Mouse (Mus musculus) c-Kit-positive CD71-negative TER-119-negative erythroid progenitor cells, embryonic 14.5 days (primary cell): ENCODE results near the gene Cep97.

ENCODE experiments used
- DNase-seq: peaks from one replicate; pipeline ENCODE4 v3.0.0-alpha.2; 2013; ENCODE audit warnings: low read depth

The Cep97 gene

DNA sequence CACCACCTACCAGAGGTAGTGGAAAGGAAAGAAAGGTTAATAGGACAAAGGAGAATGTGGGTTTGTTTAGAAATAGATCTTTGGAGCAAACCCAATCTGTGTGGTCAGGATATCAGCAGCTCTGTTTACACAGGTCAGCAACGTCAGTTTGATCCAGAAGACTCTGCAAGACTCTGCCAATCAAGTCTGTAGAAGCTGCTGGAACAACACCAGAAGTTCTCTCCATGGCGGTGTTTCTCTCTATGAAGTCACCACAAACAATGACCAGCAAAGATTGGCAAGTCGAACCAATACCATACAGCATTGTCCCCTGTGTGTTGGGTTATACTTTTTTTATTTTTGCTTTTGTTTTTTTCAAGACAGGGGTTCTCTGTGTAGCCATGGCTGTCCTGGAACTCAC, 12.6 kb upstream of the Cep97 start:
- DNase-seq, result no peak

DNA sequence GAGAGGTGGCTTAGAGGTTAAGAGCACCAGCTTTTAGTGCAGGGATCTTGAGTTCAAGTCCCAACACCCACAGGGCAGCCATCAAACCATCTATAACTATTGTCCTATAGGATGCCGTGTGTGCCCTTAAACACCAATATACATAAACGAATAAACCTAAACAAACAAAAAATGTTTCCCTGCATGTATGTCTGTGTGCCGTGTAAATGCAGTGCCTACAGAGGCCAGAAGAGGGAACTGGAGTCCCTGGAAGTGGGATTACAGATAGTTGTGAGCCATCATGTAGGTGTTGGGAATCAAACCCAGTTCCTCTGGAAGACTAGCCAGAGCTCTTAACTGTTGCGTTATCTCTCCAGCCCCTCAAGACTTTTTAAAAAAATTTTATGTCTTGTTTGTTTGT, 6.1 kb upstream of the Cep97 start:
- no peak for DNase-seq

DNA sequence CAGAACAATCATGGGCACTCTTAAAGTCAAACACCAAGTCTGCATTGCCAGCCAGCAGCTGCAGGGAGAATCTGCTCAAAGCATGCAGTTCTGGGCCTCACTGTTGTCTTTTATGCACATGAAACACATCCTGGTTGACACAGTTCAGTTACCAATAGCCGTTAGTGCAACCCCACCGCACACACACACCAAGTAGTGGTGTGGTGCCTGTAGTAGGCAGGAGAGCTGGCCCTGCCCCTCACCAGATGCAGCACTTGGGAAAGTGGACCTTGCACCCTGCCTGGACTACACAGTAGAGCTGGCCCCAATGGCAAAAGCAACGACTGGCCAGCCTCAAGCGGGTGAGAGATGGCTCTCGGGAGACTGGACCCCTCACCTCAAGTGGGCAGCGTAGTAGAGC, 5.0 kb upstream of the Cep97 start:
- DNase-seq, result no peak

DNA sequence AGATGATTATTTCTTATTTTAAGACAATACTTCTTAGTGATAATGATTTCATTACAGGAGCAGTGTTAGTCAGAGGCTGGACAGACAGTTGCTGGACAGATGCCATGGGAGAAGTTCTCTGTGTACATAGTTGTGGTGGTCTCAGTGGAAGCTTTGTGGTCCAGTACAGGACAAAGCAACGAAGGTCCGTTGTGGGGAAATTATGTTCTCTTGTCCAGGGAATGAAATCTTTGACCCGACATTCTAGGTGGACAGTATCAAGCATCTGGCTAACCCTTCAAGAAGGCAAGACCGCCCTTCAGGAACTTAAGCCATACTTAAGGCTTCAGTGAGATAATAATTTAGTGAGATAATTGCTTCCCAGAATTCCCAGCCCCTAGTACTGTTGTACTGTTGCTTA, 4.1 kb upstream of the Cep97 start:
- DNase-seq, result no peak

DNA sequence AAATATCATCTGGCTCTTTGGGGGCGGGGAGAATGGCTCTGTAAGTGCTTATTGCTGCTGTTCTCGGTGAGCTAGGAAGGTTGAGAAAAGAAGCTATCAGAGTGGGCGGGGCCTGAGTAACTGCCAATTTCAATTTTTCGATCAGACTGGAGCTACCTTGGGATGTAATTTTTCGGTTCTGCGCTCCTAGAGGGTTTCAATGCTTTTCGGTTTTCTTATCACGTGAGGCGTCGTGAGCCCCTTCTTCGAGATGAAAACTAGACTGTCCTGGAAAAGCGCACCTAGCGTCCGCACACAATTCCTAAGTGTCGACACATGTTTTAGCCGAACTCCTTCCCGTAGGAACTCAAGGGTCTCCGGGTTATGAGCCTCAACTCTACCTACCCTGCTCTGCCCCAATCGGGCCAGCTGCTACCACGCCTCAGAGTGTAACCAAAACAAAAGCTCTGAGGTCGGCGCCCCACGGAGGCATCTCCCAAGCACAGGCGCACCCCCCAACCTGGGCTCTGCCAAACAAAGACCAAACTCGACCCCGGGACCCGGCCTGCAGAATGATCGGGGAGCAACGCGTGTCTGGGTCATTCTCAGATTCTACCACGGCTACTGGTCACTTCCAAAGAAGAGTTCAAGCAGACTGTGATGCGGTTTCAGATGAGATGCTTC, 843 bp downstream of the Cep97 start:
- no peak for DNase-seq

DNA sequence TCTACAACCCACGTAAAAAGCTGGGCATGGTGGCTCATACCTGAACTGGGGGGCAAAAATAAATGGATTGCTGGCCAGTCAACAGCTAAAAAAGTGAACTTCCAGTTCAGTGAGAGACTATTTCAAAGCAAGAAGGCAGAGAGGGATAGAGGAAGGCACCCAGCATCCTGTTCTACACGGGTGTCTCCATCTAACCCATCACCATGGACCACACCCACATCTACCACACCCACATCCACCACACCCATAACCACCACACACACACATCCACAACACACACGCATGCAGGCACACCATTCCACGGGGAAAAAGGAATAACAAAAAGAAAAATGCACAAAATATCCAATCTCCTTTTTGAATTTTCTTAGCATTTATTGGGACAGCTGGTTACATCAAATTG, 10.6 kb downstream of the Cep97 start:
- no peak for DNase-seq

DNA sequence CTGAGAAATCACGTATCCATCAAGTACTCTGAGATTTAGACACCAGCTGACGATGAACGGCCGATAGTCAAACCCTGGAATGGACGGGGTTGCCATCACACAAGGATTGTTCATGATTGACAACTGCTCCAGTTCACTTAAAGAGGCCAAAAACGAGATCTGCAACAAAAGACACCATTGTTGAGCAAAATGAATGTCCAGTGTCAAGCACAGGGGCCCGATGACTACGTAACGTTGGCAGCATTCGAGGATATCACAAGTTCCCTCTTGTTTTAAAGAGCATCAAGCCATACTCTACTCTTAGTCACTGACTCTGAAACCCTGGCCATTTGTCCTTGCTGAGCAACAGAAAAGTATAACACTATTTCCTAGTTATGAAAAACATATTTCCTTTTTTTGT, 12.6 kb downstream of the Cep97 start:
- no peak for DNase-seq

DNA sequence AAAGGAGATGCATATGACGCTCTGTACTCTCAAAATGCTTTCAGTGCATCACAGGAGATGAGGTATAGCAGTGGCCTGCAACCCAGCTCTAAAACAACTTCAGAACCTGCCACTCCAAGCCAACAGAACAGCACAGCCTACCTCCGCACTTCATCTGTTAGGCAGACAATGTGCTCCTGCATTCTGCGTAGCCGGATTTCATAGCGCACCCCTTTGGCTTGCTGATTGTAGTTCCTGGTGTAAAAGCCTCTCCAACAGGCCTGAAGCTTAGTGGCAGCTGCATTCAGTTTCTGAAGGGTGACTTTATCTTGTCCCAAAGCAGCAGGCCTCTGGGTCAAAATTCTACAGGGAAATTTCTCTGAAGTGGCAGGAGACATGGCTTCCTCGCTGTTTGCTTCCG, 19.9 kb downstream of the Cep97 start:
- DNase-seq, result no peak

DNA sequence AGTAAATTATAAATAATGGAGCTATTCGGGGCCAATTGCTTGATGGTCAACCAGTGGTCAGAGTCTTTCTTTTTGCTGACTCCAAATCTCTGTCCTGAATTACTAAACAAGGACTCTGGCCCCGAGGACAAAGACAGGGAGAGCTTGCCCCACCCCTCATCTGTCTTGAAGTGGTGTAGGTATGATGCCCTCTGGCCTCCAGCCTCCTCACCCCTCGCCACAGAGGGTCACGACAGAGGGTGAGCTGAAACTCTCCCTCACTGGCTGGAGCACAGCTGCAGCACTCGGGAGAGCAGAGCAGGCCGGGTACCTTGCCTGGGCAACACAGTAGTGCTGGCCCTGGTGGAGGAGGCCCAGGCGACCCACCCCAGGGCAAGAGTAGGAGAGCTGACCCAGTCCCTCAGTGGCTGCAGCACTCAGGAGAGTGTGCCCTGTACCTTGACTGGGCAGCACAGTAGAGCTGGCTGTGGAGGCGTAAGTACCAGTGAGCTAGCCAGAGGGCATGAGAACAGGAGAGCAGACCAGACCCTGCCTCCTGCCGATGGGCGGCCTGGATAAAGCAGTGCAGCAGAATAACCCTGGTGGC, 24.4 kb downstream of the Cep97 start:
- no peak for DNase-seq

DNA sequence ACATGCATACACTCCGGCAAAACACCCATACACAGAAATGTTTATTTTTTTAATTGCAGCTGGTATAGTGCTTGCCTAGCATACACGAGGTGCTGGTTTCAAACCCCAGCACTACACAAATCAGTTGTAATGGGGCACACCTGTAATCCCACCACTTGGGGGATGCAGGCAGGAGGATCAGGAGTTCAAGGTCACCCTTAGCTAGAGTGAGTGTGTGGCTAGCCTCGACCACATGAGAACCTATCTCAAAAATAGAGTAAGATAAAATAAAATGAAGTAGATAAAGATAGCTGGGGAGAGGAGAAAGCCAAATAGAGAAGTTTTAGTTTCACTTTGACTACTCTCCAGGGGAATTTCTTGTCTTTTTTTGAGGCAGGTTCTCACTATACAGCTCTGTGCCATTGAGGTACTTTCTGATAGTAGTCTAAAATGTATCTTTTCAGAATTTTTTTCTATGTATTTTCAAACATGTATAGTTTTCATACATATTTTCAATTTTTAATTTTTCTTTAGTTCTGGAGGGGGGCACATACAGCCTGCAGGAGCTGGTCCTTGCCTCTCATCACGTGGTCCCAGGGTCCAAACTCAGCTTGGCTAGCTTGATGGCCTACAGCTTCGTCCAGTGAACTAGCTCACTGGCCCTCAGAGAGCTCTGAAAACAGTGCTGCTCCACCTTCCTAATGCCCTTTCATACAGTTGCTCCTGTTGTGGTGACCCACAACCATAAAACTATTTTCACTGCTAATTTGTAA, 27.6 kb downstream of the Cep97 start:
- DNase-seq, result no peak

DNA sequence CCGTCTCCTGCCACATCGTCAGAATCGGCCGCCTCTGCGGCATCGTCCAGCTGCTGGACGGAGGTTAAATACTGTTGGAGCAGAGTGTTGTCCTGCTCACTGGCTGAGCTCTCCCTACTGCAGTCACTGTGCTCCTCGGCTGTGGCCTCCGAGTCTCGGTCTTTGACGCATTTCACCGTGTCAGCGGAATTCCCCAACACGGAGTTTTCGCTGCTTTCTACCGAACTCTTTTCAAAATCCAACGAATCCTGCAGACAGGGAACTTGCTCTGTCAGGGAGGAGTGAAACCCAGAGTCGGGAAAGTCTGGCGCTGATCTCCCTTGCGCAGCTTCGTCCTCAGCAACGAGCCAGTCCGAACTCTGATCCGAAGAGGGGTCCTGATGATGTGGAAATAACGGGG, 29.3 kb downstream of the Cep97 start:
- DNase-seq, result no peak

DNA sequence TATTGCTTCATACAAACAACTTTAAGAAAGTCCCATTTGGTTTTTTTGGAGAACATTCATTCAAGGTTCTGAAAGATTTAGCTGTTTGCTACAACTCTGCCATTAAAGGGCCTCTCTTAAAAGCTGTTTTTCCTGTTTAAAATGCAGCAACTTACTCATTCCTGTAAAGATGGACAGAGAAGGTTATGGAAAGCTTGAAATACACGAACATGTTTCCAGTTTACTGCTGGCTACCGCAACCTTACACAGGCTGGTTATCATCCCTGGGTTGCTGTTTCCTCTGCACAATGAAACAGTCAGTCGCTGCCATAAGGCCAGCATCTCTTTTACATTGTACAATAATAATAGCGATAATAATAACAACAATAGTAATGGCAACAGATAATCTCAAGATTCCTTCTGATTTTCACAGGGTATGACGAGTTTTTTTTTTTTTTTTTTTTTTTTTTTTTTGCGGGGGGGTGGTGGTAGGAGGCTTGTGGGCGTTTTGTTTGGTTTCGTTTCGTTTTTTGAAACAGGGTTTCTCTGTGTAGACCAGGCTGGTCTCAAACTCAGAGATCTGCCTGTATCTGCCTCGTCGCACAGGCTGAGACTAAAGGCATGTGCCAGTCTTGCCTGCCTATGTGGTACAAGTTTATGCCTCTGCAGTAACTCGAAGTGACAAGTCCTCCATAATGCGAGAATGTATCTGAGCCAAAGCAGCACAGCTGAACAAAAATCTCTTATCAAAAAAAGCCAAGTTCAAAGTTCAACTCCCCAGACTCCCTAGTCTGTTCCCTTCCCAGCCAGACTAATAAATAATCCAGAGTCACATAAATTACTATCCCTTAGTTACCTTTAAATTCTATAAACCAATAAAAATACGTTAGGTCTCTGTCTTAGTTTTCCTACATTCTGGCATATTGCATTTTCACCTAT, 32.6 kb downstream of the Cep97 start:
- DNase-seq, result no peak

DNA sequence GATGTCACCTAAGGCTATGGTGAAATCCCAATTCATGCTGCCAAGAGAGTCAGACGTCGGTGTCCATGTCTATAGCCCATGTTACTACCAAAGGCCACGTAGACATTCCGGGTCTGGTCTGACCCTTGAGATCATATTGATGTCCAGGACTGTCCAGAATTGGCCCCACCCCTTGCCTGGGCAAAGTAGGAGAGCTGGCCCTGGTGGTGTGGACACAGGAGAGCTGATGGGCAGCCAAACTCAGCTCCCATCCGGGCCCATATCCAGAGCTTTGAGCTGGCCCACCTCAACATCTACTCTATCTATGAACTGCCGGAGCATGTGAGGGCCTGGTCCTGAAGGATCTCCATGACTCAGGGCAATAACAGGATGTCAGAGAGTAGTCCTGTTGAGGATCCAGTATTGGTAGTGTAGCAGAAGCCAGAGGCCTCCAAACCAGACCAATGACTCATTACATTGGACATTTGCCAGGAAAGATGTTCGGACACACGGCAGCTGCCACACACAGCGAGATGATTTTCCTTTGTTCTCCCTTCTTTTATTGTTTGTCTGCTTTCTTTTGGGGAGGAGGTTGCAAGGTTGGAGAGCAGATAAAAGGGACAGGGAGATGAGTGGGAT, 36.2 kb downstream of the Cep97 start:
- no peak for DNase-seq

DNA sequence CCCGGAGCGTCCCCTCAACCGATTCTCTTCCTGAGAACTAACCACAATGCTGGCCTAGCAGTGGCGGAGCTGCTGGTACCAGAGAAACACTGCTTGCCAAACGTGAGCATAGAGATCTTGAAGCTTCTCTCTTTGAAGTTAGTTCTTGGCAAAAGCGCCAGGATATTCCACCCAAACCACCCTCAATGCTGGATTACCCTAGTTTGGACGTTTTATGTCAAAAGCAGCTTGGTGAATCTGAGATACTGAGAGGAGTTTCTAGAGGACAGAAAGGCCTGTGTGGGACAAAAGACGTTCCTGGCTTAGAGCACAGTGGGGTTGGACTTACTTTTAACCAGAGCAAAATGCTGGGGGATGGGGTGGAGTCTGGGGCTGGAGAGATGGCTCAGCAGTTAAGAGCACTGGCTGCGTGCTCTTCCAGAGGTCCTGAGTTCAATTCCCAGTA, 39.0 kb downstream of the Cep97 start:
- no peak for DNase-seq

DNA sequence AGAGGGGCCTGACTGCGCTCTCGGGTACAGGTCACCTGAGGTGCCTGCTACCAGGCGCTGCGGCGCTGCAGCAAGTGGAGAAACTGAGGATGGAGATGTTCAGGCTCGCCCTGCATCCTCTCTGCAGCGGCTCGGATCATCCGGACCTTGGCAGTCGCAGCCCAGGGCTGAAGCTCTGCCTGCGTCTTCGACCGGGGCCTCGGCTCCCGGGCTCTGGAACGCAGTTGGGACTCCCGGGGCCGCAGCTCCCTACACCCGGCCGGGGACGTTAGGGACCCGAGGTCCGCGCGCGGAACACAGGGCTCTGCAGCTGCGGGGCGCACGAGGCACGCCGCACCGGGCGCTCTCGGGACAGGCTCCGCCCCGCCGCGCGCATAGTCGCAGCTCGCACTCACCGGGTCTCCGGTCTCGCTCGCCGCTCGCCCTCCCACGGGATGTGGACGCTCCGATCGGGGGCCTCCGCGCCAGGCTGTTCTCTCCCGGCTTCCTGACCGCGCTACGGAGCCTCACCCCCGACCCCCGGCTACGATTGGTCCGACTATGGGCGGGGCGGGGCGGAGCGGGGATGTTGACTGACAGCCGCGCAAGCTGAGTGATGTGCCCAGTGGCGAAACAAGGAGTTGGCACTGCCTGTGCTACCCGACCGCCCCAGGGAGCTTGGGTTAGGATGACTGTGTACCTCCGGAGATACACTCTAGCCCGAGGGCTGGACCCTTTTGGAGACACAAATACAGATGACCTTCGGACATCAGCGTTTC, 39.6 kb downstream of the Cep97 start, which contains the start of gene Nxpe3:
Gene Nxpe3 (minus strand): TSS at position 393 of the 758 bp plus-strand sequence.
- peak; percentile 75 for DNase-seq

DNA sequence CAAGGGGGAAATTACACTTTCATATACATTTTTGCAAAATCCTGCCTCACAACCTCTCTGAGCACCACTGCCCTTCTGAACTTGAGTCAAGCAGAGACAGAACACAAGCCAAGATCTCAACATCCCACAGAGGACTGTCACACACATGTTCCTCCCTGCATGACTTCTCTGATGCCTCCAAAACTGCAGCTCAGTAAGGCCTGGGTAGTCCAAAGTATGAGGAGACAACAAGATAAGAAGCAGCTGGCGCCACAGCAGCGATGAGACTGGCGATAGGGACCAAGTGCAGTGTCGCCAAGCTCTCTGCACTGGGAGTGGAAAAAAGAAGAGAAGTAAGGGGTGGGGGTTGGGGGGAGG, 40.1 kb downstream of the Cep97 start:
- no peak for DNase-seq

DNA sequence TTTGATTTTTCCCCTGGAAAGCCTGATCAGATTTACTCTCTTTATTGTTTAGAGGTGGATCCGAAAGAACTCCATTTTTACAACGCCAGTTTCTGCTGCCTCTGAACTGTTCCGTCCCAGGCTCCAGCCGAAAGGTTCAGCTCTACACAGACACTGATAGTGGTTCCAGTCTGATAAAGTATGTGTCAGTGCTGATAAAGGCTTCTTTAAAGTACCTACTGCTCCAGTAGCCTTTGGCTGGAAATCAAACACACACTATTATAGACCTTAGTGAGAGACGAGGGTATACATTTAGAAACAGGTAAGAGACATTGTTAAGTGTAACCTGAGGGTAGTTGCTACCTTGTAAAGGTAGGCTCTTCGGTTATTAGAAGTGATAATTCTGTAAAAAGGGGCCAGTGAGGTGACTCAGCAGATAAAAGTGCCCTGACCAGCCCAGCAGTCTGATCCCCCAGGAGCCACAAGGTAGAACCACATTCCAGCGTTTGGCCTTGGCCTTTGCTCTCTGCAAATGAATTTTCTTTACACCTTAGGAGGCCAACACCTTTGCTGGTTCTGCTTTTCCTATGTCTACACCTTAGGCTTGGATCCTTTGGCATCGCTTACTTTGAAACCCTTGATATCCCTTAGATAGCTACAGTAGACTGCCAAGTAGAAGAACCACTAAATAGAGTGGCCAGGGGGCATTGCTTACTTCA, 41.1 kb downstream of the Cep97 start:
- DNase-seq, result no peak

DNA sequence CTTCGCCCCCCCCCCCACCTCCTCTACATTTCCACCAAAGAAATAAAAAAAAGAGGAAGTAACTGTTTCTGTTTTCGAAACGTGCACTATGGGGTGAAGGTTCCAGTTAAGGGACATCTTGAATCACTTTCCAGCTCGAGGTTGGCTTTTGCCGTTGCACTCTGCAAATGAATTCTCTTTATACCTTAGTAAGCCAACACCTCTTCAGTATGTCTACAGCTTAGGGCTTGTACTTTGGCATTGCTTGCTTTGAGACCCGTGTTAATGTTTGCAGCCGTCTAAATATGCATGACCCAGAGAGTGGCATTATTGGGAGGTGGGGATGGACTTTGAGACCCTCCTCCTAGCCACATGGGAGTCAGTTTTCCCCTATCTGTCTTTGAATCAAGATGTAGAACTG, 42.2 kb downstream of the Cep97 start:
- no peak for DNase-seq

DNA sequence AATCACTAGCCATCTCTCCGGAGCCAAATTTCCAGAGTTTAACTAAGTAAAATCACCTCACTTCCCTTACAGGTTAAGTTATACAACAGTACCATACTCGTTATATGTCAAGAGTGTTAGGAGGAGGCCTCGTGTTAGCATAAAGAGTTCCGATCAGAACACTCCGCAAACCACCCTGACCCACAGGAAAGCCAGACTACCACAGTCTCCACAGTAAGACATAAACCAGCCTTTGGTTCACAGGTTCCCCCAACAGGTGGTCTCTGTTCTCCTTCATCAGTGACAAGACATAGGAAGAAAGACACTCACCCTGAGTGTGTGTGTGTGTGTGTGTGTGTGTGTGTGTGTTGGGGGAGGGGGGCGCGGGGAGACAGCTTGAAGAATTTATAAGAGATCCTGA, 43.3 kb downstream of the Cep97 start:
- DNase-seq, result no peak

DNA sequence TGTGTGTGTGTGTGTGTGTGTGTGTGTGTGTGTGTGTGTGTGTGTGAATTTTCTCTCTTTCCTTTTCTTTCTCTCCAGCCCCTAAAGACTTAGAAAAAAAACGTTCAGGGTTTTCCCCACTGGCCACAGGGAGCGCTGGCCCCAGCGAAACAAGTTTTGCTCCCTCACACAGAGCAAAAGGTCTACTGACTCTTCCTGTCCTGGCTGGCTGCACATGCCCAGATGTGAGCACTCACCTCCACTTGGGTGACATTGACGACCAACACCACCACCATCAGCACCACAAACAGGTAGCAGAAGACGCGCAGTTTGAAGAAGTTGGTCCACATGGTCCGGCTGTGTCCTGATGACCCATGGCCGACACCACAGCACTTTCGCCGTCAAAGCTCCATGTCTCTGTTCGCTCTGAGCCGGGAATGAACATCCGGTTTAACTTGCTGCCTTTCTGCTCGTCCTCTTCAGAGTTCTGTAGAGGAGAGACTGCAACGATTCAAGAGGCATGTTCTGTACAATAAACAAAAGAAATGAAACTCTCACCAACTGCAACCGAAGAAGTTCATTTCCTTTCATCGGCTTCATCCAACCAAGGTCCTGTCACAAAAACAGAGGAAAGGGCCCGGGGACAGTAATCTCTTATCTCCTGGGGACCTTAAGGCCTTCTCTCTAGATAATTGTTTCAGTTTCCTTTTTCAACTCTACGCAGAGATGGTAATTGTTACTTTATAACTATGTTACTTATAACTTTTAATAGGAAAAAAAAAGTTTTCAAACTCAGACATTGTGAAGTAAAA, 44.1 kb downstream of the Cep97 start:
- DNase-seq, result no peak
